Mouse (Mus musculus): Measurements from ENCODE around the gene Tmpo. TPM values are rescaled to one million over a fixed set of nuclear protein-coding genes. Genes with fewer than 3 reads are reported as not detected.

The Tmpo gene
- polyA plus RNA-seq, 1 experiment from 2014 or later = 130 TPM

DNA sequence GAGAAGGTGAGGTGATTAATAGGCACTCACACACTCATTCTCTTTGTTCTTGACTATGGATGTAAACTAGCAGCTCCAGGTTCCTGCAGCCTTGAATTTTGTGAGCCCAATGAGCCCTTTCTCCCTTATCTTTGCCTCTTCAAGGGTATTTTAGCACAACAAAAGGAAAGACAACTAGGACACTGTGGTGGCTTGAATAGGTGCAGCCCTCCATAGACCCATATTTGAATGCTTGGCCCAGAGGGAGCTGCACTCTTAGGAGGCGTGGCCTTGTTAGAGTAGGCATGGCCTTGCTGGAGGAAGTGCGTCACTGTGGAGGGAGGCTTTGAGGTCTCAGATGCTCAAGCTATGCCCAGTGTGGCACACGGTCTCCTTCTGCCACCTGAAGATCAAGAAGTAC, 19.5 kb upstream of the Tmpo start:
- no peaks in the 10 kb centered on the region for H3K27me3 ChIP-seq
- no peaks in the 10 kb centered on the region for H3K4me1 ChIP-seq (replicated peaks)
- no peak overlapping the region for H3K4me2 ChIP-seq
- no peaks in the 10 kb centered on the region for H3K36me3 ChIP-seq (replicated peaks)
- peaks cover 3% of the 10 kb centered on the region; the same call in 1 of the 2 replicates for H3K9me3 ChIP-seq (replicated peaks)
- no peak overlapping the region for H3K27ac ChIP-seq (replicated peaks)
- no peak overlapping the region for H3K9ac ChIP-seq
- H3K4me3 ChIP-seq (replicated peaks) = no peak overlapping the region
- 74% methylated on average over 3 of the region's 3 CpGs for WGBS (ENCODE audit: insufficient replicate concordance)
- no peak for ATAC-seq (ENCODE audit: insufficient read depth)

DNA sequence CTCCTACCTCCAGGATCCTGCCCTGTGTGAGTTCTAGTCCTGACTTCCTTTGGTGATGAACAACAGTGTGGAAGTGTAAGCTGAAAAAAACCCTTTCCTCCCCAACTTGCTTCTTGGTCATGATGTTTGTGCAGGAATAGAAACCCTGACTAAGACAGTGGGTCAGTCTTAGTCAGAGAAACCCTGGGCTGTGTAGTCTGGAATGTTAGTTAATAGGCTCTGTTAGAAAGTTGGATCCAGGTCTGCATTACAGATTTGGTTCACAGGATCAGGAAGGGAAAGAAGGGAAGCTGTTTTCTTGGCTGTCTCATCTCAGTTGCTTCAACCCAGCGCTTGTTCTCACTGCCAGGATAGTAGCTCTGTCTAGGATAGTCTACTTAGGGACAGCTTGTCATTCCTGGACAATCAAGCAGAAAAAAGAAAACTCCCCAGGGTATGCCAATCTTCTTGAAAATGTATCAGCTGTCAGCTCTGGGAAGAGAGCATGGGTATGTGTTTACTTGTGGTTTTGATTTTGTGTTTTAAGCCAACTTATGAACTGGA, 18.2 kb upstream of the Tmpo start:
- H3K9ac ChIP-seq = no peak overlapping the region
- no peaks in the 10 kb centered on the region for H3K36me3 ChIP-seq (replicated peaks)
- no peak overlapping the region for H3K27ac ChIP-seq (replicated peaks)
- no peak overlapping the region for H3K4me2 ChIP-seq
- WGBS (ENCODE audit: insufficient replicate concordance) = 76% methylated on average over 1 of the region's 1 CpGs
- peaks cover 3% of the 10 kb centered on the region; the same call in 1 of the 2 replicates for H3K9me3 ChIP-seq (replicated peaks)
- no peak overlapping the region for H3K4me3 ChIP-seq (replicated peaks)
- no peak for ATAC-seq (ENCODE audit: insufficient read depth)
- no peaks in the 10 kb centered on the region for H3K4me1 ChIP-seq (replicated peaks)
- H3K27me3 ChIP-seq = no peaks in the 10 kb centered on the region

DNA sequence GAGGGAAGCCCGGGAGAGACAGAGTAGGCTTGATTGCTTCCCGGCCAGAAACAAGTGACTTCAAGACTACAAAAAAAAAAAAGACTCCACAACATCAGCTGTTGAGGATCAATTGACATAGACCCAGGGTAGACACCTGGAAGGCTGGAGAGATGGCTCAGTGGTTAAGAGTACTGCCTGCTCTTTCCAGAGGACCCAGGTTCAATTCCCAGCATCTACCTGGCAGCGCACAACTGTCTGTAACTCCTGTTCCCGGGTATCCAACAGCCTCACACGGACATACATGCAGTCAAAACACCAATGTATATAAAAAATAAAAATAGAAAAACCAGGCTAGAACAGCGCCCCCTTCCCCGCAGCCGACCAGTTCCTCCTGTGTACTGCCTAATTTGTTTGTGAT, 16.6 kb upstream of the Tmpo start:
- no peak overlapping the region for H3K27ac ChIP-seq (replicated peaks)
- H3K4me2 ChIP-seq = no peak overlapping the region
- 81% methylated on average over 8 of the region's 8 CpGs for WGBS (ENCODE audit: insufficient replicate concordance)
- H3K4me3 ChIP-seq (replicated peaks) = no peak overlapping the region
- no peaks in the 10 kb centered on the region for H3K27me3 ChIP-seq
- H3K36me3 ChIP-seq (replicated peaks) = no peaks in the 10 kb centered on the region
- H3K9ac ChIP-seq = no peak overlapping the region
- H3K4me1 ChIP-seq (replicated peaks) = no peaks in the 10 kb centered on the region
- ATAC-seq (ENCODE audit: insufficient read depth) = no peak
- peaks cover 3% of the 10 kb centered on the region; the same call in 1 of the 2 replicates for H3K9me3 ChIP-seq (replicated peaks)

DNA sequence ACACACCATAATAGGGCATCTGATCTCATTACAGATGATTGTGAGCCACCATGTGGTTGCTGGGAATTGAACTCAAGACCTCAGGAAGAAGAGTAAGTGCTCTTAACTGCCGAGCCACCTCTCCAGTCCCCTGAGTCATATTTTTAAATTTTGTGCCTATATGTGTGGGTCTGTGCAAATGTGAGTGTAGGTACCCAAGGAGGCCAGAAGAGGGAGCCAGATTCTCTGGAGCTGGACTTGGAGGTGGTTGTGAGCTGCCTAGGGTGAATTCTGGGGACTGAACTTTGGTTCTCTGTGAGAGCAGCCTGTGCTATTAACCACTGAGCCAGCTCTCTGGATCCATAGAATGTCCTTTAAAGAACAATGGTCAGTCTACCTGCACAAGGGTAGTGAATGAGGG, 15.7 kb upstream of the Tmpo start:
- Histone ChIP-seq H3K4me1 (replicated peaks) (no peaks in the 10 kb centered on the region), H3K9me3 (replicated peaks) (peaks cover 3% of the 10 kb centered on the region; the same call in 1 of the 2 replicates), H3K4me3 (replicated peaks) (no peak overlapping the region), H3K27me3 (no peaks in the 10 kb centered on the region), H3K4me2 (no peak overlapping the region), H3K36me3 (replicated peaks) (no peaks in the 10 kb centered on the region), H3K27ac (replicated peaks) (no peak overlapping the region), H3K9ac (no peak overlapping the region)
- WGBS (ENCODE audit: insufficient replicate concordance) = 81% methylated on average over 1 of the region's 1 CpGs
- ATAC-seq (ENCODE audit: insufficient read depth) = no peak

DNA sequence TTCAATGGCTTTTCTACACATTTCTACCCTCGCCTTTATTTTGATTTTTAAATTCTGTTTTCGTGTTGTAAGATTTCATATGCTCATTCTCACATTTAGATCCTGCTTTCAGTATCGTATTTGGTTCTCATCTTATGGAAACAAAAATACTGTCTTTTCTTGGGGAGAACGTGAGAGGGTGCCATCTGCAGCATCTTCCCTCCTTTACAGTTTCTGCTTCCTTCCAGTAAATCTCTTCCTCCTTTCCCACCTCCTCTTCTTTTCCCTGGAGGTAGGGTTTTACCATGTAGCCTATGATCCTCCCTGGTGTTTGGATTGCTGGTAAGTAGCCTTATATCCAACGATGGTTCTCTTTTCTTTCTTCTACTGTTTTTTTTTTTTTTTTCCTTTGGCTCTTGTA, 14.6 kb upstream of the Tmpo start:
- ATAC-seq (ENCODE audit: insufficient read depth) = no peak
- Histone ChIP-seq H3K9me3 (replicated peaks) (peaks cover 3% of the 10 kb centered on the region; the same call in 1 of the 2 replicates), H3K4me2 (no peak overlapping the region), H3K27me3 (no peaks in the 10 kb centered on the region), H3K36me3 (replicated peaks) (no peaks in the 10 kb centered on the region), H3K27ac (replicated peaks) (no peak overlapping the region), H3K4me3 (replicated peaks) (no peak overlapping the region), H3K9ac (no peak overlapping the region), H3K4me1 (replicated peaks) (no peaks in the 10 kb centered on the region)
- 66% methylated on average over 5 of the region's 5 CpGs for WGBS (ENCODE audit: insufficient replicate concordance)

DNA sequence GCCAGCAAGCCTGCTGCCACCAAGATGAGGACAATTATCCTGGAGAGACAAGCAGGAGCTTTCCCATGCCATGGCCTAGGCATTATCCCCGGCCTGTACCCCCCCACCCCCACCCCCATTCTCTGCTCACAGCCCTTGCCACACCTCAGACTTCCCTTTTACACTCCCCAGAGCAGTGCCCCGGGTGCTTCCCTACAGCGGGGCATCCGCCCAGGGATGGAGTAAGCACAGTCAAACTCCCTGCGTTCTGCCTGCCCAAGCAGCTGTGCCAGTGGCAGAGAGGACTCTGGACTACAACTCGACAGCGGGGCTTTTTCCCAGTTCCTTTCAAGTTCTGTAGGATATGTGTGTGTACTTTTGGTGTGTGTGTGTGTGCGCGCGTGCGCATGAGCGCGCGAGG, 14.0 kb upstream of the Tmpo start:
- H3K4me3 ChIP-seq (replicated peaks) = no peak overlapping the region
- no peaks in the 10 kb centered on the region for H3K4me1 ChIP-seq (replicated peaks)
- H3K9me3 ChIP-seq (replicated peaks) = peaks cover 3% of the 10 kb centered on the region; the same call in 1 of the 2 replicates
- no peak overlapping the region for H3K4me2 ChIP-seq
- ATAC-seq (ENCODE audit: insufficient read depth) = no peak
- H3K9ac ChIP-seq = no peak overlapping the region
- no peak overlapping the region for H3K27ac ChIP-seq (replicated peaks)
- WGBS (ENCODE audit: insufficient replicate concordance) = 74% methylated on average over 14 of the region's 14 CpGs
- no peaks in the 10 kb centered on the region for H3K27me3 ChIP-seq
- no peaks in the 10 kb centered on the region for H3K36me3 ChIP-seq (replicated peaks)

DNA sequence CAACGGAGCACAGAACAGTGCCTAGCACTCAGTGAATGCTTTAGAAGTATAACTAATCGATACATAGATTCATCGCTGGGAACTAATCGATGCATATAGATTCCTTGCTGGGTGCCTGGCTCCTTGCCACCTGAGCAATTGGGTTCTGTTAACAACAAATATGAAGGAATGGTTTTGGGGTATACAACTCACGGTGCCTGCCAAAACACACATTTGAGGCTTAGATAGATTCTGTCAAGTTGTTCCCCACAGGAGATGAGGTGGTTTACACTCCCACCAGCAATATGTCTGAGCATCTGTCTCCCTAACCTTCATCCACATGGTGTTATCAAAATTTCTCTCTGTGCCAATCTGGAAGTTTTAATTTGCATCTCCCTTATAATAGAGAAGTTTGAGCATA, 10.7 kb upstream of the Tmpo start:
- no peak overlapping the region for H3K4me2 ChIP-seq
- no peak for ATAC-seq (ENCODE audit: insufficient read depth)
- H3K9ac ChIP-seq = no peak overlapping the region
- WGBS (ENCODE audit: insufficient replicate concordance) = 81% methylated on average over 5 of the region's 5 CpGs
- H3K36me3 ChIP-seq (replicated peaks) = no peaks in the 10 kb centered on the region
- H3K27me3 ChIP-seq = peaks cover 3% of the 10 kb centered on the region; the same call in 1 of the 2 replicates
- no peak overlapping the region for H3K4me3 ChIP-seq (replicated peaks)
- peaks cover 2% of the 10 kb centered on the region; the same call in 1 of the 2 replicates for H3K9me3 ChIP-seq (replicated peaks)
- no peak overlapping the region for H3K27ac ChIP-seq (replicated peaks)
- H3K4me1 ChIP-seq (replicated peaks) = peaks cover 12% of the 10 kb centered on the region

DNA sequence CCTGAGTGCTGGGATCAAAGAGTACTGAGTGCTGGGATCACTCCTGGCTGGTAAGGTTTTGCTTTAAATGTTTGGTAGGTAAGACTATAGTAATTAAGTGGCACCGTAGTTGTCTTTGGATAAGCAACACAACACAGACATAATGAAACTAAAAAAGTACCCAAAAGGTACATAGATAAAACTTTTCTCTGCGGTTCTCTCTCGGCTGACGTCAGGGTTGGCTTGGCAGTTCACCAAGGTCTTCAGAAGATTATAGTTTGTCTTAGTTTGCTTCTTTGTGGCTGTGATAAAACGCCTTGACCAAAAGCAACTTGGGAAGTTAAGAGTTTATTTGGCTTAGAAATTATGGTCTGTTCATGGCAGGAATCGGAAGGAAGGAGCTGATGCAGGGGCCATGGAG, 8.4 kb upstream of the Tmpo start:
- Histone ChIP-seq H3K36me3 (replicated peaks) (no peaks in the 10 kb centered on the region), H3K4me2 (no peak overlapping the region), H3K27ac (replicated peaks) (no peak overlapping the region), H3K27me3 (peaks cover 3% of the 10 kb centered on the region; the same call in 1 of the 2 replicates), H3K4me3 (replicated peaks) (no peak overlapping the region), H3K9me3 (replicated peaks) (no peaks in the 10 kb centered on the region), H3K4me1 (replicated peaks) (peaks cover 25% of the 10 kb centered on the region), H3K9ac (no peak overlapping the region)
- ATAC-seq (ENCODE audit: insufficient read depth) = no peak
- 69% methylated on average over 6 of the region's 6 CpGs for WGBS (ENCODE audit: insufficient replicate concordance)

DNA sequence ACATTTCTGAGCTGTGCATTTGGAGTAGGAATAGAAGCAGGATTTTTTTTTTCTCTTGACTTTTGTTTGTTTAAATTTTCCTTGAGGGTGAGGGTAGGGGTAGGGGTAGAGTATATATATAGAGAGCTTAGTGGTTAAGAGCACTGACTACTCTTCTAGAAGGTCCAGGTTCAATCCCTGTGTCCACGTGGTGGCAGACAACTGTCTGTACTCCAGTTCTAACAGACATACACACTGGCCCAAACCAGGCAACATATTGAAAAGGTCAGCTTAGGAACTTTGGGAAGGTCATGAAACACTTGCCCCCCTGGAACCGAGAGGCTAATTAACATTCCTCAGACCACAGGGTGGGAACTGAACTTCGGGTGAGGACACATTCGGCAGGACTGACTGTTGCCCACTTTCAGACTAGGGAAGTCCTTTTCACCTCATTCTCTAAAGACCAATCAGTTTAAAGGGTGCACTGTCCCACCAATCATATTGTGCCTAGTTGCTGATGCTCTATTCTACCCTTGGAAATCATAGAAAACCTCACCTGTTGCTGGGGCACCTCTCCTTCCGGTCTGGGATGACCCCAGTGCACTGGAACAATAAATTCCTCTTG, 7.7 kb upstream of the Tmpo start:
- no peaks in the 10 kb centered on the region for H3K36me3 ChIP-seq (replicated peaks)
- no peaks in the 10 kb centered on the region for H3K9me3 ChIP-seq (replicated peaks)
- 68% methylated on average over 5 of the region's 5 CpGs for WGBS (ENCODE audit: insufficient replicate concordance)
- H3K27me3 ChIP-seq = peaks cover 3% of the 10 kb centered on the region; the same call in 1 of the 2 replicates
- ATAC-seq (ENCODE audit: insufficient read depth) = no peak
- no peak overlapping the region for H3K4me3 ChIP-seq (replicated peaks)
- H3K4me1 ChIP-seq (replicated peaks) = peaks cover 32% of the 10 kb centered on the region
- no peak overlapping the region for H3K9ac ChIP-seq
- H3K27ac ChIP-seq (replicated peaks) = no peak overlapping the region
- H3K4me2 ChIP-seq = no peak overlapping the region

DNA sequence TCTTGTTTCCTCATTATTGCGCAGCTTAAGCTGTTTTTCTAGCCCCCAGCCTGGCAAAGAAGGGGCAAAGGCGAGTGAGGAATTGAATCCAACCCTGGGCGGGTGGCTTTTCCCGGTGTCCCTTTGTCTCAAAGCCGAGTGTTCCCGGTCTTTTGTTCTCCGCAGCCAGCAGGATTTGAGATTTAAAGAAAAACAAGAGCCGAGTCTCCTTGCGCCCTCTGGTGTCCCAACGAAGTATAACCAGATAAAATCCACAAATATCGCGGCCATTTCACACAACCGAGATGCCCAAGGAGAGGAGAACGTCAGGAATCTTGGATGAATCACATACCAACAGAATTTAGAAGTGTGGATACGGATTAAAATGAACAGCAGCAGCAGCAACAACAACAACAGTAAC, 6.8 kb upstream of the Tmpo start:
- Histone ChIP-seq H3K27me3 (peaks cover 3% of the 10 kb centered on the region; the same call in 1 of the 2 replicates), H3K4me2 (peak overlapping the region; percentile 83), H3K27ac (replicated peaks) (0 out of 2 replicates have a peak overlapping the region, but pooled peaks have one; percentile 21), H3K9me3 (replicated peaks) (no peaks in the 10 kb centered on the region), H3K36me3 (replicated peaks) (no peaks in the 10 kb centered on the region), H3K9ac (peak overlapping the region; percentile 58), H3K4me1 (replicated peaks) (peaks cover 41% of the 10 kb centered on the region), H3K4me3 (replicated peaks) (peak overlapping the region; percentile 62)
- no peak for ATAC-seq (ENCODE audit: insufficient read depth)
- under 1% methylated on average over 15 of the region's 15 CpGs for WGBS (ENCODE audit: insufficient replicate concordance)

DNA sequence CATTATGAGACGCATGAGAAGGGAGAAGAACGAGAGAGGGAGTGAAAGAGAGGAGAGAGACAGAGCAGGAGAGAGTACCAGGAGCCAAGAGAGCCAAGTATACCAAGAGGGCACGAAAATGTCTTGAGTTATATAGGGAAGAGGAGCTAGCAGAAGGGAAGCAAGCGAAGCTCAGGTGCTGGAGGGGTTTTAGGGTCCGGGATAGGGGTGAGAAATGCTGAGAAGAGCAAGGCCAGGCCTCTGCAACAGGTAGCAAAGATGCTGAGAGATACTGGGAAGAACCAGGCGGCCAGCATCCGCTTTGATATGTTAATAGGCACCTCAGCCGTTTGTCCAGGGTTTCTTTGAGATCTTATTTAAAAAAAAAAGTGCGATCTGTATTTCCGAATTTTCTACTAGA, 6.2 kb upstream of the Tmpo start:
- WGBS (ENCODE audit: insufficient replicate concordance) = 22% methylated on average over 10 of the region's 10 CpGs
- peak overlapping the region; percentile 58 for H3K9ac ChIP-seq
- no peak for ATAC-seq (ENCODE audit: insufficient read depth)
- H3K4me1 ChIP-seq (replicated peaks) = peaks cover 46% of the 10 kb centered on the region
- peak overlapping the region; percentile 62 for H3K4me3 ChIP-seq (replicated peaks)
- H3K27ac ChIP-seq (replicated peaks) = no peak overlapping the region
- H3K36me3 ChIP-seq (replicated peaks) = no peaks in the 10 kb centered on the region
- H3K9me3 ChIP-seq (replicated peaks) = no peaks in the 10 kb centered on the region
- H3K27me3 ChIP-seq = peaks cover 3% of the 10 kb centered on the region; the same call in 1 of the 2 replicates
- H3K4me2 ChIP-seq = peak overlapping the region; percentile 83
